Mouse (Mus musculus) layer of hippocampus, adult 9-11 months (tissue): ENCODE results near the gene St5.

Experiments
- DNase-seq: peaks from one replicate; pipeline ENCODE4 v3.0.0; 2022

The St5 gene

GRCm38 (mm10) chr7:109562676-109563075 is 140.7 kb downstream of the St5 start:
- DNase-seq: no peak

DNA sequence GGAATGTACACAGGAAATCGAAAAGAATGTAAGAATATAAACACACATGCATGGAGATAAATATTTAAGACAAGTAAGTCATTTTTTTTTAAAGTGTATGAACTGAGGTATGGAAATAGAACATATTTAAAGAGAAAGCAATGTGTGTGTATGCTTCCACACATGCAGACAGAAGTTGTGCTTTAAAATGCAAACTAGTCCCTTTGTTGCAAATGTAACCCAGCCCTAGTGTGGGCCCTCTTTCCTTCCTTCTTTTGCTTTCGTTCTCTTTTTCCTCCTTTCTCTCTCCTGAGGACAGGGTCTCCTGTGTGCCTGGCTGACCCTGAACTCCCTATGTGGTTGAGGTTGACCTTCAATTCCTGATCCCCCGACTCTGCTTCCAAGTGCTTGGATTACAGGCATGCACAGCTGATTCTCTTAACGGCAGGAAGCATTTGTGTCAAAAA is 141.2 kb downstream of the St5 start:
- DNase-seq: no peak

GRCm38 (mm10) chr7:109561466-109562153 is 141.8 kb downstream of the St5 start:
- no peak for DNase-seq

GRCm38 (mm10) chr7:109559536-109559935 is 143.9 kb downstream of the St5 start:
- peak; percentile 46 for DNase-seq

- no peak for DNase-seq
Measured at GRCm38 (mm10) chr7:109546726-109547125, 156.7 kb downstream of the St5 start.

- DNase-seq: no peak
Measured at GRCm38 (mm10) chr7:109546186-109546585, 157.2 kb downstream of the St5 start.

DNA sequence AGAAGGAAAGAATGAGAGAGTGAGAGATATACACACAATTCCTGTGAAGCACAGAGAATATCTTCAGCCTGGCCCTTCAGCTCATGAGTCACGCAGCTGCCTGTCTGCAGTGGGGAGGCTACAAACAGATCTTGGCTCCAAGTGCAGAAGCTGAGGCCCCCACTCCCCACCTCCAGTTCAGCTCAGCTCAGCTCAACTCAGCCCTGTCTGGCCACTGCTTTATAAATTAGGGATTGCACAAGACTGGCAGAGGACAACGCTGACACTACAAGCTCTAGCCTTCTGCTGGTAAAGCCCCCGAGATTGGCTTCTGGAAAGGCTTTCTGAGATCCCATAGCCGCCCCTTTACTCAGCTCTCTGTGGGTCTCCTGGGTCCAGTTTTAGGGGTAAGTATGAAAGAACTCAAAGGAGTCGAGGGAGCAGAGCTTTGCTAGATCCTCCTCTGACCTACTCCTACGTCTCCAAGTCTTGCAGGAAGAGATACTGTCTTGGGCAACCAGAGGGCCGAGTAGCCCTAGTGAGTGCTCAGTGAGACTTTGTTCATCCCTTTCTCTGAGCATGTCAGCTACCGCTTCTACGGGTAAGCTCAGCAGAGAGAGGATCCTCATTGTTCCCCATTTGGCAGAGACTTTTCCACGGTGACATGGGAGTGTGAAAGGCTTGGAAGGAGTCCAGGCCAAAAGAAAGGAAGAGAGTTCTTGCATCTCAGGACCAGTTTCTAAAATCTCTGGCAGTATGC is 158.0 kb downstream of the St5 start:
- DNase-seq: no peak

GRCm38 (mm10) chr7:109544792-109545191 is 158.6 kb downstream of the St5 start:
- no peak for DNase-seq

GRCm38 (mm10) chr7:109542364-109542628 is 161.1 kb downstream of the St5 start:
- DNase-seq: no peak

DNA sequence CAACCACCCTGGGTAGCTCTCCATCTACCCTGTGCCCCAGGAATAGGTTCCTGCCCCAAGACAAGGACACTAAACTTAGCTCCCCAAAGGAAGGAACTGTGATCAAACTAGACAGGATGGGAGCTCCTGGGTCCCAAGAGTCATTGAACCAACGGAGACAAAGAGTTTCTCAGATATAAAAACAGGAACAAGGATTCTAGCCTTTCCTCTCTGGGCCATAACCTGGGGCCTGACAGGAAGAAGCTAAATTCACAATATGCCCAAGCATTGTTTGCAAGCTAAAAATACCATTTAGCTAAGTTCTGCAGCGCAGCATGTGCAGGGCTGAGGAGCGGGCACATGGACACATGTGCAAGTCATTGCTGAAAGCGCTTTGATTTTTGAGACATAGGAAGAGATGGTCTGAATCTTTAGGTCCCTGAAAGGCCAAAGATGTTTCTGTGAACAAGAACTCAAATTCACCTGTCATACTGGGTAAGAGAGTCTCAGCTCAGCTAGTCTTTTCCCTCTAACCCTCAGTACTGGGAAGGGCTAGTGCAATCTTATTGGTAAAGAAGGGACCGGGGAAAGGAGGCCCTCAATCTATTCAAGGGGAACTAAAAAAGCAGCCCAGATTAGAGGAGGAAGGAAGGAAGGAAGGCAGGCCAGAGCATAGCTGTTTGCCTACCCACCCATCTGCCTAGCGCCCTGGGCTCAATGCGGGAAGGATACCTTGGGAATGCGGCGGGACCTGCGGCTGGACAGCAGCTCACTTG is 161.6 kb downstream of the St5 start:
- DNase-seq: no peak

DNA sequence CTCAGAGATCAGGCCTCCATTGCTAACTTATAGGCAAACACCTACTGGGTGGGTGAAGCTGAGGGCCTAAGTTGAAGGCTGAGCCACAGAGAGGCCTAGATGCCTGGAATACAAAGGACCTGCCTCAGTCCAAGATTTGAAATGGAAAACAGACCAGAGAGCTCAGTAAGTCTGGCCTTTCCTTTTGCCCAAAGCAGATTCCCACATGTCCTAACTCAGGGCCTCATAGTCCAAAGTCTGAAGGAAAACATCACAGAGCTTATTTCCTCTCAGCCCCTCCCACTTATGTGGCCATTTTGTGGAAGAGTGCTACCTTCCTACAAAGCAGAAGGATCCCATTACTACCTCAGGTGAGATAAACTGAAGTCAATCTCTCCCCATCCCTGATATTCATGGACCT is 162.5 kb downstream of the St5 start:
- DNase-seq: no peak

DNA sequence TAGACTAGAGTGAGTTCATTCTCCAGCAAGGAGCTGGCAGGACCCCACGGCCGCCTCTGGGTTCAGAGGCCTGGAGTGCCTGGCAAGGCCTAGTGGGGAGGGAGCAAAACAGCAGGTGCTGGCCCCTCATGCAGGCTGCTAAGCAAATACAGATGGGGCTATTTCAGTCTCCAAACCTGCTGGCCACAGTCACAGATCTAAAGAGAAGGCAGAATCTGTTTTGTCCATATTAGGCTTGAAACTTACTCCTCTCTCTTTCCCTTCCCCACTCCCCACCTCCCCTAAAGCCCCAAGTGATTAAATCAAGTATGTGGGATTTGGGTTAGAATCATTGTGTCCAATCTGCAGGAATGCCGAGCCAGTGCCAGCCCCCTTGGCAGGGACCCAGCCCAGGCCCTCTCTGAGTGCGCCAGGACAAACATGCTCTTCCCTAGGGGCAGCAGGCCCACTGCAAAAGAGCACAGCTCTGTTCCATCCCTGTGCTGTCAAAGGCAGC is 166.9 kb downstream of the St5 start:
- peak; percentile 38 for DNase-seq

GRCm38 (mm10) chr7:109534921-109535320 is 168.5 kb downstream of the St5 start:
- DNase-seq: no peak

DNA sequence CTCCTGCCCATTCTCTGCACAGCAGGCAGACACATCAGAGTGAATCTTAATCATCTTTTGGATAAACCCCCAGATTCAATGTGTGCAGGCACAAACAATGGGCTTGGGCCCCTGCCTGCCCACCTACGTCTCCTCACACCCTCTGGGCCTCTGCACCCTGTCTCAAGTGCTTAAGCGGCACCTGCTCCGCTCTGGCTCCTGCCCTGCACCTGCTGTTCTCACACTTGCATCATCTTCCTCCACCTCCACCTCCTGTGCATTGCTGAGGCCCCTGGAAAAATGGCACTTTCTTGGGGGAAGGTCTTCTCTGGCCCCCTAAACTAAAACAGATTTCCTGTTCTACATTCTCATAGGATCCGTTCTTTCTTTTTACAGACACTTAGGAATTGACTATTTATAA is 169.5 kb downstream of the St5 start:
- no peak for DNase-seq

- no peak for DNase-seq
Measured at GRCm38 (mm10) chr7:109533129-109533528, 170.3 kb downstream of the St5 start.

DNA sequence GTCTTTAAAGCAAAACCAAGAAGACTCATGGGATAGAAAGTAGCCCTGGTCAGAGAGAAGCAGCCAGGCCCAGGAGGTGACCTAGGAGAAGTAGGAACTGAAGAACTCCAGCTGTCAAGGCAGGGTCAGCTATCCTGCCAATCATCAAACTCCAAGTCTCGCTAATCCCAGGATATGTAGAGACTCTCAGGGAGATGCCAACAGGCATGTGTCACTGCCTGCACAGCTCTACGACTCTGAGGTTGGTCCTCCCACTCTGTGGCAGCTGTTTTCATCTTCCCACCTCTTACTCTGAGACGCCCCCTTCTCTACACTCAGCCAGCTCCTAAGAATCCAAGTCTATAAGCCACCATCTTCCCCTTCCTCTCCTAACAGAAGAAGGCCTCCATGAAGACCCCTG is 170.7 kb downstream of the St5 start:
- no peak for DNase-seq

GRCm38 (mm10) chr7:109531501-109531900 is 171.9 kb downstream of the St5 start:
- DNase-seq: no peak

DNA sequence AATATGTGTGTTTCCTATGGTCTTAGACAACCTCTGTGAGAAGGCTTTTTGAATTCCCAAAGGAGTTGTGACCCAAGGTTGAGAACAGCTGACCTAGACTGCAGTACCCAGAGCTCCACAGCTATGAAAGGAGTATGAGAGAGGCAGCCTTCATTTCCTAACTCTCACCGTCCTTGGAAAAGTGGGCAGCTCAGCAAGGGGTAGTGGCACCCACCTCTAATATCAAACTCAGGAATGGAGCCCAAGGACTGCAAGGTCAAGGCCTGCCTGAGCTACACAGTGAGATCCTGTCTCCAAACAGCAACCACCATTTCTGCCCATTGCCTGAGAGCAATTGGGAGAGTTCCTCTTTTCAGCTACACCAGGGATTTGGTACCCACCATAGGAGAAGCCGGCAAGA is 173.7 kb downstream of the St5 start:
- no peak for DNase-seq

DNA sequence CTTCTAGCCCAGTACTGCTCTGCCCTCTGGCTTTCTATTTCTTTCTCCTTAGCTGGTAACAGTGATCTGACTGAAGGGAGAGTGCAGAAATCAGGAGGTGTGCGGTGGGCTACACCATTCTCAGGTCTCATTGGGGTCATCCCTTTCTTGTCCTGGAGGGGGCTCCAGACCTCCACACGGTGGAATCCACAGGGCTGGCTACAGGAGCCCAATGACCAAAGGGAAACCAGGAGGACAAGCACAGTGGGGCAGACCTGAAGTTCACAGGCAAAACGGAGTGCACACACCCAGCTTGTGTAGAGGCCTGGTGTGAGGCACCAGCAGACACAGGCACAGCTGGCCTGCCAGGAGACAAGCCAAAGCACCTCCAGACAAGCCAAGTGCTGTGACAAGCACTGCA is 175.0 kb downstream of the St5 start:
- DNase-seq: no peak

DNA sequence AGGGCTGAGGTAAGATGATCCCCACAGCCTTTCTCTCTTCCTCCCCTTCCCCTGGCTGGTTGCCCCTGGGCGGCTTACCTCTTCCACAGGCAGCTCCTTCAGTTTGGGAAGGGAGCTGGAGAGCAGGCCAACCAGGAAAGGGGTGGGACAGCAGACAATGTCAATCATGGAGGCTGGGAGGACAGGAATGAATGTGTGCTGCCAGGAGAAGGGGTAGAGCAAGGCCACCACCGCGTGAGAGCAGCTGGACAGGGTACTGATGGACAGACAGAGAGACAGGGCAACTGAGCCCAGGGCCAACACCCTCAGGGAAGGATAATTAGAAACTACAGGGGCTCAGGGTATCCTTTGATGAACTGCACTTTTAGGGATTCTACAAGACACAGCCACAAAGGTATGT is 175.9 kb downstream of the St5 start:
- DNase-seq: no peak

DNA sequence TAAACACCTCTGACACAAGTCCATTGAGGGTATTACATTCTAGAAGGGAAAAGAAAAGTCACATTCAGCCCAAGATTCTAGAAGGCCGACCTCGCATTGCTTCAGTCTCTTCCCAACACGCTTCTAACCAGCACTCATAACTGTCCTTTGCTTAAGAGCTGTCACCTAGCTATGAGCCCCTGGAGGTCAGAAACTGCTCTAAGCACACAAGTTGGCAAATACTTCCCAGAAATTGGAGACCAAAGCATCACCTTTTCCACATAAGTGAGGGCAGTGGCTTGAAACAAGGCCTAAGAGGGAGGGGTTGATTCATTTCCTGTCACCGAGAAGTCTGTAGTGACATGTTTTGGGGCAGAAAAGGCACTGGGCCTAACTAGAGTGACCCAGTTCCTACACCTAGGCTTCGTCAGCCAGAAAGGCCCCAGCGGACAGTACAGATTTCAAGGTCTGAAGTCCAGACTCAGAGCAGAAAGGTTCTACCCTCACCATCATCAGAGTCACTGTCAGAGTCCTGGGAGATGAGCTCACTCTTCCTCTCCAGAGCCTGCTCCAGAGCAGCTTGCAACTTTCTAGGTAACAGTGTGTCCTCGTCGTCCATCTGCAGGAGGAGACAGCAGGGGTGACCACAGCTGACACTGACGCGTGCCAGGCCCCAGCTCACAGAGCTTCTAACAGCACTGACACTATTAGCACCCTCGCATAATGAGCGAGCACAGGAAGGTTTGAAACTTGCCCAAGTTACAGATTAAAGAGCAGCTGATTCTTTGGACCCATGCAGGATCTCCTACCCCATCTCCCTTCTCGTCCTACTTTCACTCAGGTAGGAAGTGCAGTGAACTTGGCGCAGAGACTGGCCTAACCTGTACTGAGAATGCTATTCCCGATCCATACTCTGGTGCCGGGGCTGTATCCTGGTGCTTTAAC is 177.4 kb downstream of the St5 start:
- DNase-seq: no peak

DNA sequence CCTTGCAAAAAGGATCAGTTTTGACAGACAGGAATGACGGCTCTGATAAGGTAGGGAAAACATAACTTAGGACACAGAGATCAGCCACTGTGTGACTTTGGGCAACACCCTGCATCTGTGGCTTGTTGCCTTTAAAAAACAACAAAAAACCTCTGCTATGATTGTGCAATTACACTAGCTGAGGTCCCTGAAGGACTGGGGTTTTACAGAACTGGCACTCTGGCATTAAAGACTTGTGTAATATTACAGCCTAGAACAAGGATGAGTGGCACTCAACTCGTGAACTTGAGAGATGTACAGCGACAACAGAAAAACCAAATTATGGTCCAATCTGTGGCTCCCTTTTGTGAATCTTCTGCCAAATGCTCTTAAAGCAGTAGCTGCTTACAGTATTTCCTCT is 178.6 kb downstream of the St5 start:
- no peak for DNase-seq

DNA sequence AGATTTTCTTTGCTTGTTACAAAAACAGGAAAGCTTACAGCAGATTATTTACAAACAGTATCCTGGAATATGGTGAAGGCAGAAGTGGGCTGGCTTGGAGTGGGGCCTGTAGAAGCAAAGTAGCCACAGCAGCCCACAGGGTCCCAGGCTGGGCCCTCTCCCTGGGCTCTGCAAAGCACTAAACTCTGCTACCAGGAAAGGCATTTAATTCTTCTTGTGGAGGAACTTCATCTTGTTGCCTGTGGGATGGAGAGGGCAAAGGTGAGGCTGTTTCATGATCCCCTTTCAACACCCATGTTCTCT is 179.0 kb downstream of the St5 start:
- no peak for DNase-seq
